Mouse (Mus musculus): ENCODE results near the gene Olfr700. TPM values are rescaled to one million over a fixed set of nuclear protein-coding genes. Genes with fewer than 3 reads are reported as not detected.

Gene Olfr700
- polyA plus RNA-seq (2012; ENCODE audit: low replicate concordance): not detected in 2 replicates

DNA sequence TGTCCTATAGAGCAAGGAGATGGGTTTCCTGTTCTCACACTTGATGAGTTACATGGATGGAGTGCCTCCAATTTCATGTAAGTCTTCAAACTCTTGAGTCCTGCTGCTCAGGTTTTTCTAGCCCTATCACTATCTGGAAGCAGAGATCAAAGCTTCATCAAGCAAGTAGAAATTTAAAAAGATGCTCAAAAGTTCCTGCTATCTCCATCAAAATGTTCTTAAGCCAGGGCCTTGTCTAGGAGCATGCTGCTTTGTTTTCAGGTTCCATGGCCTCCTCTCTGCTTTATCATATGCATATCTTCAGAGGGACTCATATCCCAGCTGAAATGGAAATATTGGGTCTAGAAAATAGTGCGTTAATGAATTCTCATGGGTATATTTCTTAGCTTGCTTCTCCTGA, at the start of gene Olfr700:
TSS of gene Olfr700 (minus strand) at position 101 of the 400 bp plus-strand sequence.

DNA sequence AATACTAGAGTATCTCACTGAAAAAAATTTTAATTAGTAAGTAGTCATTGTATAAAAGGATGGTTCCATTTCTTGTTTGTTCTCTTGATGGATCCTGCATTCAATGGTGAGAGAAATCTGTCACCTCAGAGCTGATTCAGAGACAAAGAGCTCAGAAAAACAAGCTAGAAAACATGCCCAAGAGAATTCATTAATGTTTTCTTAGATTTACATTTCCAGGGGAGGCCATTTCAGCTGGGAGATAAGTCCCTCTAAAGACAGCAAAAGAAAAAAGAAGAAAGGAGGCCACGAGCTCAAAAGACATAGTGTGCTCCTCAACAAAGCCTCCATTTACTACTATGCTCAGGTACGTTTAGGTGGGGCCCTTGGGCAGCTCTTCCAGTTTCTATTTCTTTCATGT, 34.4 kb upstream of the Olfr700 start, which contains the start of gene Olfr703:
TSS of gene Olfr703 (plus strand) at position 301 of the 400 bp plus-strand sequence.

GRCm38 (mm10) chr7:106833793-106834192, 25.2 kb upstream of the Olfr700 start, which contains the start of gene Olfr702:
Gene Olfr702, minus strand, starts transcription at chr7:106833893.

GRCm38 (mm10) chr7:106813829-106814228, 5.2 kb upstream of the Olfr700 start, which contains the start of gene Olfr701:
Gene Olfr701, plus strand, starts transcription at chr7:106814129.

GRCm38 (mm10) chr7:106793098-106793497, 15.5 kb downstream of the Olfr700 start, which contains the start of gene Olfr699:
Gene Olfr699, minus strand, starts transcription at chr7:106793198.

Other genes starting within 250 kb of the Olfr700 start
- not detected in 2 replicates for gene Olfr693, start 128.2 kb downstream of the Olfr700 start, polyA plus RNA-seq (2012; ENCODE audit: low replicate concordance)
- not detected in 2 replicates for gene Olfr694, start 117.0 kb downstream of the Olfr700 start, polyA plus RNA-seq (2012; ENCODE audit: low replicate concordance)
- not detected in 2 replicates for gene Olfr695, start 92.4 kb downstream of the Olfr700 start, polyA plus RNA-seq (2012; ENCODE audit: low replicate concordance)
- not detected in 2 replicates for gene Olfr697, start 66.4 kb downstream of the Olfr700 start, polyA plus RNA-seq (2012; ENCODE audit: low replicate concordance)
- gene Olfr698, start 53.4 kb downstream of the Olfr700 start, polyA plus RNA-seq (2012; ENCODE audit: low replicate concordance): not detected in 2 replicates
- gene Olfr699, start 15.6 kb downstream of the Olfr700 start, polyA plus RNA-seq (2012; ENCODE audit: low replicate concordance): 0.06 TPM in 1 of 2 replicates, not detected in the other
- gene Olfr701, start 5.3 kb upstream of the Olfr700 start, polyA plus RNA-seq (2012; ENCODE audit: low replicate concordance): not detected in 2 replicates
- gene Olfr702, start 25.1 kb upstream of the Olfr700 start, polyA plus RNA-seq (2012; ENCODE audit: low replicate concordance): not detected in 2 replicates
- gene Olfr703, start 34.5 kb upstream of the Olfr700 start, polyA plus RNA-seq (2012; ENCODE audit: low replicate concordance): not detected in 2 replicates
- not detected in 2 replicates for gene Olfr704, start 54.4 kb upstream of the Olfr700 start, polyA plus RNA-seq (2012; ENCODE audit: low replicate concordance)
- not detected in 2 replicates for gene Olfr705, start 68.1 kb upstream of the Olfr700 start, polyA plus RNA-seq (2012; ENCODE audit: low replicate concordance)
- not detected in 2 replicates for gene Olfr706, start 79.3 kb upstream of the Olfr700 start, polyA plus RNA-seq (2012; ENCODE audit: low replicate concordance)
- not detected in 2 replicates for gene Olfr707, start 92.4 kb upstream of the Olfr700 start, polyA plus RNA-seq (2012; ENCODE audit: low replicate concordance)
- not detected in 2 replicates for gene Olfr1532-ps1, start 99.2 kb upstream of the Olfr700 start, polyA plus RNA-seq (2012; ENCODE audit: low replicate concordance)
- gene Olfr709-ps1, start 123.4 kb upstream of the Olfr700 start, polyA plus RNA-seq (2012; ENCODE audit: low replicate concordance): not detected in 2 replicates
- not detected in 2 replicates for gene Olfr710, start 139.5 kb upstream of the Olfr700 start, polyA plus RNA-seq (2012; ENCODE audit: low replicate concordance)
- not detected in 2 replicates for gene Olfr6, start 155.1 kb upstream of the Olfr700 start, polyA plus RNA-seq (2012; ENCODE audit: low replicate concordance)
- gene Olfr711, start 166.6 kb upstream of the Olfr700 start, polyA plus RNA-seq (2012; ENCODE audit: low replicate concordance): not detected in 2 replicates
- not detected in 2 replicates for gene Olfr2, start 197.2 kb upstream of the Olfr700 start, polyA plus RNA-seq (2012; ENCODE audit: low replicate concordance)
- gene Olfr713, start 222.3 kb upstream of the Olfr700 start, polyA plus RNA-seq (2012; ENCODE audit: low replicate concordance): not detected in 2 replicates